Mouse (Mus musculus) cortical plate, adult 2 months (tissue): ENCODE measurements at regions not wholly inside any gene's neighbourhood (a gene's known extent, or its start where the extent isn't known, plus 50 kb on each side); places are given as distances from the start of the nearest gene placed in this dataset.

Source experiments
- H3K27ac ChIP-seq: fragments of 200-500 bp; 2 replicates; pipeline ENCODE4 v1.5.1; 2012; ENCODE audit warnings: low read length, control low read depth, inconsistent platforms; ENCODE audit not compliant: insufficient read depth
- H3K4me1 ChIP-seq: fragments of 200-500 bp; 2 replicates; pipeline ENCODE4 v1.6.1; 2011; ENCODE audit warnings: low read length; ENCODE audit not compliant: control insufficient read depth, insufficient read depth
- H3K4me3 ChIP-seq: fragments of 200-500 bp; 2 replicates; pipeline ENCODE4 v1.5.1; 2011; ENCODE audit warnings: mild to moderate bottlenecking, low read length, control low read depth; ENCODE audit not compliant: insufficient read depth
- CTCF ChIP-seq: fragments of 200-500 bp; IDR thresholded peaks from 2 replicates; pipeline ENCODE4 v1.5.1; 2011; ENCODE audit warnings: mild to moderate bottlenecking, control low read depth, low read length; ENCODE audit not compliant: insufficient read depth; ENCODE audit errors: extremely low read depth
- POLR2A ChIP-seq: fragments of 200-500 bp; IDR thresholded peaks from 2 replicates; pipeline ENCODE4 v1.6.1; 2011; ENCODE audit warnings: mild to moderate bottlenecking, low read length, control low read depth; ENCODE audit not compliant: insufficient read depth; ENCODE audit errors: extremely low read depth

- TF ChIP-seq POLR2A (no peak), CTCF (no peak)
- Histone ChIP-seq H3K4me1 (peaks cover 3% of the 10 kb centered on the region; the same call in 1 of the 2 replicates), H3K27ac (no peak overlapping the region), H3K4me3 (no peak overlapping the region)
Measured at GRCm38 (mm10) chr2:148622216-148622615, 50.2 kb upstream of the Nxt1 start.

- no peak for TF ChIP-seq POLR2A
- TF ChIP-seq CTCF, result no peak
Measured at GRCm38 (mm10) chr2:148611911-148612310, 60.5 kb upstream of the Nxt1 start.

GRCm38 (mm10) chr2:148605425-148605930, 66.9 kb upstream of the Nxt1 start:
- H3K4me3 ChIP-seq, result no peak overlapping the region
- TF ChIP-seq POLR2A, result no peak
- no peak for TF ChIP-seq CTCF
- no peaks in the 10 kb centered on the region; the same call in 1 of the 2 replicates for H3K4me1 ChIP-seq
- H3K27ac ChIP-seq, result no peak overlapping the region

More at GRCm38 (mm10) chr2:148611911-148612310, 60.5 kb upstream of the Nxt1 start:
- no peaks in the 10 kb centered on the region for H3K4me1 ChIP-seq
- no peak overlapping the region for H3K27ac ChIP-seq
- H3K4me3 ChIP-seq, result no peak overlapping the region

GRCm38 (mm10) chr2:148603951-148604350, 68.5 kb upstream of the Nxt1 start:
- no peak overlapping the region for H3K4me3 ChIP-seq
- TF ChIP-seq POLR2A (no peak), CTCF (no peak)
- H3K27ac ChIP-seq, result no peak overlapping the region
- no peaks in the 10 kb centered on the region; the same call in 1 of the 2 replicates for H3K4me1 ChIP-seq

GRCm38 (mm10) chr2:148603315-148603714, 69.1 kb upstream of the Nxt1 start:
- Histone ChIP-seq H3K27ac (no peak overlapping the region), H3K4me3 (no peak overlapping the region), H3K4me1 (no peaks in the 10 kb centered on the region; the same call in 1 of the 2 replicates)
- TF ChIP-seq POLR2A, result no peak
- no peak for TF ChIP-seq CTCF

GRCm38 (mm10) chr2:148599498-148599897, 72.9 kb upstream of the Nxt1 start:
- H3K4me3 ChIP-seq, result no peak overlapping the region
- no peaks in the 10 kb centered on the region; the same call in 1 of the 2 replicates for H3K4me1 ChIP-seq
- H3K27ac ChIP-seq, result no peak overlapping the region
- no peak for TF ChIP-seq CTCF
- no peak for TF ChIP-seq POLR2A

GRCm38 (mm10) chr2:148596966-148597365, 75.4 kb upstream of the Nxt1 start:
- no peak overlapping the region for H3K27ac ChIP-seq
- no peak overlapping the region for H3K4me3 ChIP-seq
- H3K4me1 ChIP-seq, result no peaks in the 10 kb centered on the region; the same call in 1 of the 2 replicates
- TF ChIP-seq CTCF (no peak), POLR2A (no peak)

- no peak overlapping the region for H3K4me3 ChIP-seq
- TF ChIP-seq POLR2A (no peak), CTCF (no peak)
- no peak overlapping the region for H3K27ac ChIP-seq
- no peaks in the 10 kb centered on the region; the same call in 1 of the 2 replicates for H3K4me1 ChIP-seq
Measured at GRCm38 (mm10) chr2:148585721-148586335, 86.6 kb upstream of the Nxt1 start.

GRCm38 (mm10) chr2:148582208-148582607, 90.2 kb upstream of the Nxt1 start:
- Histone ChIP-seq H3K27ac (no peak overlapping the region), H3K4me1 (no peaks in the 10 kb centered on the region; the same call in 1 of the 2 replicates), H3K4me3 (no peak overlapping the region)
- TF ChIP-seq CTCF, result no peak
- TF ChIP-seq POLR2A, result no peak

GRCm38 (mm10) chr2:148581666-148582065, 90.7 kb upstream of the Nxt1 start:
- H3K4me3 ChIP-seq, result no peak overlapping the region
- H3K4me1 ChIP-seq, result no peaks in the 10 kb centered on the region; the same call in 1 of the 2 replicates
- TF ChIP-seq CTCF (no peak), POLR2A (no peak)
- H3K27ac ChIP-seq, result no peak overlapping the region
